Mouse (Mus musculus) kidney, adult 2 months (tissue): ENCODE measurements around the gene Il5. TPM values are rescaled to one million over a fixed set of nuclear protein-coding genes. Genes with fewer than 3 reads are reported as not detected.
"Not testable (repeated sequence)": the region's sequence is repeated elsewhere in the genome, so short reads cannot be mapped to it uniquely, and the experiment has no call there.

Experiments used
- DNase-seq: peaks from one replicate; pipeline ENCODE4 v3.0.0; 2021
- H3K27ac ChIP-seq: fragments of 200-500 bp; 2 replicates; pipeline ENCODE4 v1.5.1; 2012; ENCODE audit warnings: low read depth, low read length, control low read depth, inconsistent platforms; ENCODE audit not compliant: insufficient read depth
- H3K27me3 ChIP-seq: fragments of 200-500 bp; replicated peaks from 2 replicates; pipeline ENCODE4 v1.6.1; 2012; ENCODE audit warnings: mild to moderate bottlenecking, moderate library complexity, low read length, inconsistent platforms; ENCODE audit not compliant: control insufficient read depth, insufficient read depth
- H3K36me3 ChIP-seq: fragments of 200-500 bp; 2 replicates; pipeline ENCODE4 v1.6.1; 2012; ENCODE audit warnings: mild to moderate bottlenecking, moderate library complexity, low read length, inconsistent platforms; ENCODE audit not compliant: control insufficient read depth, insufficient read depth
- H3K4me1 ChIP-seq: fragments of 200-500 bp; 2 replicates; pipeline ENCODE4 v1.6.1; 2011; ENCODE audit warnings: low read length; ENCODE audit not compliant: control insufficient read depth, insufficient read depth
- H3K4me3 ChIP-seq: fragments of 200-500 bp; 2 replicates; pipeline ENCODE4 v1.5.1; 2011; ENCODE audit warnings: mild to moderate bottlenecking, low read depth, low read length, control low read depth; ENCODE audit not compliant: insufficient read depth
- CTCF ChIP-seq: fragments of 200-500 bp; conservative IDR thresholded peaks from 2 replicates; pipeline ENCODE4 v1.5.1; 2011; ENCODE audit warnings: low read depth, mild to moderate bottlenecking, control low read depth, low read length, moderate library complexity, mixed read lengths; ENCODE audit not compliant: insufficient read depth, insufficient read length
- POLR2A ChIP-seq: fragments of 200-500 bp; IDR thresholded peaks from one replicate; pipeline ENCODE4 v1.6.1; 2011; ENCODE audit warnings: low read depth, low read length, control low read depth
- WGBS: fragments of 180-500 bp; shearing (Covaris S2); methylation state at CpG from one replicate; pipeline ENCODE4 v1.1.7; 2018; 5-methylcytosine and 5-hydroxymethylcytosine counted together
- polyA plus RNA-seq: library from polyadenylated mRNA; depleted of rRNA; stranded (reverse); fragments of >200 nt; gene quantifications from 2 replicates; pipeline ENCODE4 v1.2.3, GENCODE M21; 2012

Gene Il5
- polyA plus RNA-seq, 1 experiment: 0.08 TPM

DNA sequence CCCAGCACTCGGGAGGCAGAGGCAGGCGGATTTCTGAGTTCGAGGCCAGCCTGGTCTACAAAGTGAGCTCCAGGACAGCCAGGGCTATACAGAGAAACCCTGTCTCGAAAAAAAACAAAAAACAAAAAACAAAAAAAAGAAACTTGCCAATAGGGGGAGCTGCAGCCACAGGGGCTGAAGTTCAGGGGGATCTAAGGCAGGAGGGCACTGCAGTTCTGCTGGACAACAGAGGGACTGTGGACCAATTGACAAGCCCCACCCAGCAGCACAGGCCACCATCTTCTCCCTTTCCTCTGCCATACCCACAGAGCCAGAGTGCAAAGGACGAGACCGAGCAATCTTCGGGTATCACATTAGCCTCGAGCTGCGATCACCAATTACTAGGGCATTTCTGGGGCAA is 37.4 kb downstream of the Il5 start:
- WGBS: 58% methylated on average over 9 of the region's 9 CpGs

DNA sequence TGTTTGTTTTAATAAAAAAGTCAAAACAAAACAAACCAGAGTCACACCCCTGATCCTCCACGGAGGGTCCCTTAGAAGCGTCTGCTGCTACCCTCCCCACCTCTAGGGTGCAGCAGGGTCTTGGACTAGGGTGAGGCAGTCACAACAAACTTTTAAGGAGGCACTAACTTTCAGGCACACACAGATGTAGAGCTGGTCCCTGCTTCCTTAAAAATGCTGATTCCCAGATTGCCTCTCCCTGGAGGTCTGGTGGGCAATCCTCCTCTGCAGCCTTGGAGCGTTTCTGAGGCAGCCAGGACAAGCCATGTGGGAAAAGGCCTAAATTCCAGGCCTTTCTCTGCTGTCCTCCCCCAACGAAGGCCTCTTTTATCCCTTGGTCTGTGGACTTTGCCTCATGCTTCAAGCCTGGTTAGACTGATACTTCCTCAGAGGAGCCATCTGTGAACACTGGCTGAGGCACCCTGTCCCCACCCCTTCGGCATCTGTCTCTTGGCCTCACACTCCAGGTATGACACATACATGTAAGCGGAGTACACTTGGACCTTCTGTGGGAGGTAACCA is 38.3 kb downstream of the Il5 start:
- peak; percentile 66 for DNase-seq
- Histone ChIP-seq H3K27ac (no peak overlapping the region), H3K4me1 (peaks cover 29% of the 10 kb centered on the region), H3K4me3 (no peak overlapping the region), H3K36me3 (no peaks in the 10 kb centered on the region), H3K27me3 (no peaks in the 10 kb centered on the region)
- WGBS: 42% methylated on average over 6 of the region's 6 CpGs
- TF ChIP-seq CTCF (peak; percentile 53), POLR2A (no peak)

More for the DNA sequence above, 37.4 kb downstream of the Il5 start:
- peak; percentile 61 for TF ChIP-seq CTCF
- not testable (repeated sequence) for H3K4me3 ChIP-seq, H3K27me3 ChIP-seq, H3K36me3 ChIP-seq, H3K27ac ChIP-seq
- DNase-seq: peak; percentile 44
- H3K4me1 ChIP-seq: peaks cover 29% of the 10 kb centered on the region

DNA sequence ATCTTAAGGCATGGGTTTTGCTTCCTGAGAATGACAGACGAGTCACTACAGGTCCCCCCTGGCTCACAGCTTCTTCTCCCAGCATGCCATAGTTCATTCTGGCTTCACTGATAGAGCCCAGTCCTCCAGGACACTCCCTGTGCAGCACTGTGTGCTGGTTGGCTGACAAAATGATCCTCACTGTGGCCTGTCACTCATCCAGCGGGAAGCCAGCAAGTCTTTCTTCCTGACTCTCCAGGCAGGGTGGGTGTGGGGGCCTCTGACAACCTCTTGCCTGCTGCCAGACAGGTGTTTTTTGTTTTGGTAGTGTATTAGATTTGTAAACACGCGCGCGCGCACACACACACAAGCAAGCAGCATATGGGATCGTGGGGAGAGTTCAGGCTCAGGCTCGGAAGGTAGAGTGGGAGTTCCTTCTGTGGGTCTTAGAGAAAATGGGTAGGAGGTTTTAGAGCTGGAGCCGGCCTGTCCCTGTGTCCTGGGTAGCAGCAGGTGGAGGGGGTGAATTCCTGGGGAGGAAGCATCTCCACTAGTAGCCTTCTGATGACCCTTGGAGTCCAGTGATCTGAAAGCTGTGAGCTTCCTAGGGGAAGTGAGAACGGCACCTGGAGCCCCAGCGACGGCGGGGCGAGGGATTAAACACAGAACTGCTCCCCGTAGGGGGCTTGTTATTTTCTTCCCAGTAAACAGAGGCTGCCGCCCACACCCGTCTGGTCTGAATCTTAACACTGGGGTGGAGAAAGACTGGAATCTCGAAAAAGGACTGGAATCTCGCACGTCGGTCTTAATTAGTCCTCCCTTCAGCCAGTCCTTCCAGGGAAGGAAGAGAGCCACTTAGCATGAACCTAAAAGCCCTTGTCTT is 39.2 kb downstream of the Il5 start:
- no peak for DNase-seq
- Histone ChIP-seq H3K4me1 (peaks cover 29% of the 10 kb centered on the region), H3K27ac (no peak overlapping the region), H3K36me3 (no peaks in the 10 kb centered on the region), H3K4me3 (no peak overlapping the region), H3K27me3 (no peaks in the 10 kb centered on the region)
- 69% methylated on average over 22 of the region's 22 CpGs for WGBS
- TF ChIP-seq CTCF: no peak
- TF ChIP-seq POLR2A: no peak

DNA sequence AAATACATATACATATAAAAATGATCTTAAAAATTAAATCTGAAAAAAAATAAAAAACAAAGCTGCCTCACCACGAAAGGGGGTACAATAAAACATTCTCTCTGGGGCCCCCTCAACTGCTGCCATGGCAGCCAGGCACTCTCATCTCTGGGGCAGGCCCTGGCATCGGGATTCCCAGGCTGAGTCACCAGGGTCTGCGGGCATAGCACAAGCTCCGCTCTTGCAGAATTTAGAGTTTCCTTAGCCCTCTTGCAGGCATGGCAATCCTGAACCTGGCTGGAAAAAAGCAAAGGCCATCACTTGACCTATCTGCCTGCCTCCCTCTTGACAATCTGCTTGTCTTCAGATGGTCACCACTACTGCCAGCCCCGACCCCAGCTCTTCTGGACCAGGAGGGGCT is 40.7 kb downstream of the Il5 start:
- Histone ChIP-seq H3K27ac (peak overlapping the region; percentile 95), H3K36me3 (no peaks in the 10 kb centered on the region), H3K4me3 (no peak overlapping the region), H3K4me1 (peaks cover 29% of the 10 kb centered on the region), H3K27me3 (no peaks in the 10 kb centered on the region)
- no peak for TF ChIP-seq POLR2A
- no peak for TF ChIP-seq CTCF
- WGBS: 69% methylated on average over 5 of the region's 5 CpGs
- no peak for DNase-seq

DNA sequence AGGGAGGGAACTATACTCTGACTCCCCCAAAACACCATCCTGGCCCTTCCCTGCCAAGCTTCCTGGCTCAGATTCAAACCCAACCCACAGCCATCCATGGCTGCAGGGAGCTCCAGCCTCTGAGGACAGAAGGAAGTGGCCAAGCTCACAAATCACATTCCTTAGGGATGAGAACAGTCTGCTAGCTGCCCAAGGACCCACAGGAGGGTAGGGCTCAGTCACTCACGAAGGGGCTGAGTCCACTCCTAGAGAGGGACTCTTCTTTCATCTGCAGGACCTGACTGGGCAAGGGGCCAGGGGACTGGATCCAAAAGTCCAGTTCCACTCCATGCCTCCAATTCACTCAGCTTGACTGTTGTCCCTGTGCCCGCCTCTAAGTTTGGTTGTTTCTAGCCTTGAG is 41.2 kb downstream of the Il5 start:
- DNase-seq: peak; percentile 97
- H3K36me3 ChIP-seq: no peaks in the 10 kb centered on the region
- TF ChIP-seq POLR2A: no peak
- no peak for TF ChIP-seq CTCF
- peaks cover 29% of the 10 kb centered on the region for H3K4me1 ChIP-seq
- H3K27ac ChIP-seq: peak overlapping the region; percentile 95
- H3K4me3 ChIP-seq: no peak overlapping the region
- WGBS: 5% methylated on average over 2 of the region's 2 CpGs
- H3K27me3 ChIP-seq: no peaks in the 10 kb centered on the region

DNA sequence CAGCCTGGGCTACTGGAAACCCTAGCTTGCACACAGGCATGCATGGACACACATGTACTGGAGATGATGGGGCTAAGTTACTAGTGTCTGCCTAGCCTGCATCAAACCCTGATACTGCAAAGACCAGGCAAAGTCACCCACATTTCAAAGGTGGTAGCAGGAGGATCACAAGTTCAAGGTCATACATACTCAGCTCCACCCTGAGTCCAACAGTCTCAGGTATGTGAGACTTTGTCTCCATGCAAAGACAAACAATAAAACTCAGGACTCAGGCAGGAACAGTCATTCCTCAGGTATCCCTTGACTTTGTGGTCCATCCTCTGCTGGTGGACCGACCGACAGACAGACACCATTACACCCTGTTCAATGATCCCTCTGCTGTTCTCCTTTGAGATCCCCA is 41.8 kb downstream of the Il5 start:
- no peak overlapping the region; the same call in 1 of the 2 replicates for H3K4me3 ChIP-seq
- 21% methylated on average over 2 of the region's 2 CpGs for WGBS
- no peaks in the 10 kb centered on the region for H3K27me3 ChIP-seq
- no peak for DNase-seq
- TF ChIP-seq CTCF: no peak
- TF ChIP-seq POLR2A: no peak
- no peaks in the 10 kb centered on the region for H3K36me3 ChIP-seq
- peaks cover 29% of the 10 kb centered on the region for H3K4me1 ChIP-seq
- peak overlapping the region; percentile 95 for H3K27ac ChIP-seq

DNA sequence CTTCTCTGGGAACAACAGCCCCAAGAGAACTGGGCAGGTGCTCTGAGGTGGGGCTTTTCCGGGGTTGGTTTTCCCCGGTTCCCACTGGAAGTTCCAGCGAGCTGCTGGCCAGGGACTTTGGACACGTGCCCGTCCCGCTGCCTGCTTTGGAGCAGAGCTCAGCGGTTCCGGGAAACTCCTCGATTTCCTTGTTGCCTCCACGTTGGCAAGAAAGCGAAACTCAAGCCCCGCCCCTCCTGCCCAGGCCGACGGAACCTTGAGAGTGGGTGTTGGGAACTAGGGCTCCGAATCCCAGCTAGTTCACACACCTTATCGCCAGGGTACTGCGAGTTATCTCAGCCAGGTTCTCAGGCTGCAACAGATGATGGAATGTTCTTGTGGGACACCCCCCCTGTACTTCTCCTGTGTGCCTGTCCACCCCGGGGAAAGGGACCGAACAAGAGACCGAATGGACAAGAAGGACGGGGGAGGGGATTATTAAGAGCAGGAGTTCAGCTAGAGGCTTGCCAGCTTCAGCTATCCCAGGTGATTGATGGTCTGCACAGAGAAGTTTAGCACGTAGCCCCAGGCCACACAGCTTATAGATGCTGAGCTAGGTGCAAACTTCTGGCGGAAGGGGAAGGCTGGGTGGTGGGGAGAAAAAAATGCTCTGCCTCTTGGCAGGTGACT is 42.4 kb downstream of the Il5 start:
- under 1% methylated on average over 23 of the region's 23 CpGs for WGBS
- TF ChIP-seq POLR2A: peak; percentile 31
- no peak for TF ChIP-seq CTCF
- H3K4me1 ChIP-seq: peaks cover 29% of the 10 kb centered on the region

More for the DNA sequence above, 42.4 kb downstream of the Il5 start:
- DNase-seq: peak; percentile 97
- Histone ChIP-seq H3K36me3 (no peaks in the 10 kb centered on the region), H3K27me3 (no peaks in the 10 kb centered on the region), H3K27ac (peak overlapping the region; percentile 95), H3K4me3 (peak overlapping the region; percentile 44)
